Mouse (Mus musculus) MEL (cell line): ENCODE measurements around the gene Flnc.

ENCODE experiments used
- BHLHE40 ChIP-seq: IDR thresholded peaks from 2 replicates; pipeline ENCODE4 v1.6.1; 2012; ENCODE audit warnings: low read depth, mild to moderate bottlenecking, inconsistent platforms, low read length, improper control_type of control experiment, borderline replicate concordance
- CHD2 ChIP-seq: IDR thresholded peaks from 2 replicates; pipeline ENCODE4 v1.6.1; 2011; ENCODE audit warnings: low read length, improper control_type of control experiment
- CTCF ChIP-seq, 3 experiments: IDR thresholded peaks in 2 of 3; conservative IDR thresholded peaks in 1 of 3; 2 replicates each; pipeline ENCODE4 v1.5.1; 2011 to 2012; ENCODE audit warnings: low read length in 3 of 3, low read depth in 2 of 3, mild to moderate bottlenecking in 2 of 3, improper control_type of control experiment in 1 of 3, inconsistent platforms in 1 of 3, mixed read lengths in 1 of 3, moderate library complexity in 1 of 3; ENCODE audit not compliant: control insufficient read depth in 1 of 3, insufficient read depth in 1 of 3, poor library complexity in 1 of 3, severe bottlenecking in 1 of 3
- HCFC1 ChIP-seq: IDR thresholded peaks from 2 replicates; pipeline ENCODE4 v1.6.1; 2012; ENCODE audit warnings: low read depth, mild to moderate bottlenecking, inconsistent platforms, low read length, improper control_type of control experiment, moderate library complexity
- MAFK ChIP-seq: IDR thresholded peaks from 2 replicates; pipeline ENCODE4 v1.6.1; 2011; ENCODE audit warnings: low read depth, mild to moderate bottlenecking, low read length, improper control_type of control experiment, borderline replicate concordance
- MYC ChIP-seq: IDR thresholded peaks from 2 replicates; pipeline ENCODE4 v1.6.1; 2011; ENCODE audit warnings: low read depth, mild to moderate bottlenecking, low read length, improper control_type of control experiment, moderate library complexity
- POLR2A ChIP-seq, 2 experiments: IDR thresholded peaks; 2 replicates each; pipeline ENCODE4 v1.6.1; 2011 to 2012; ENCODE audit warnings: low read length in 2 of 2, mild to moderate bottlenecking in 2 of 2, control low read depth in 1 of 2, improper control_type of control experiment in 1 of 2, low read depth in 1 of 2, moderate library complexity in 1 of 2; ENCODE audit not compliant: control insufficient read depth in 1 of 2, insufficient read depth in 1 of 2, poor library complexity in 1 of 2
- TAL1 ChIP-seq: IDR thresholded peaks from 2 replicates; pipeline ENCODE4 v1.6.1; 2012; ENCODE audit warnings: mild to moderate bottlenecking, inconsistent platforms, low read length, moderate library complexity, mixed read lengths
- ZC3H11A ChIP-seq: IDR thresholded peaks from 2 replicates; pipeline ENCODE4 v1.6.1; 2012; ENCODE audit warnings: low read depth, mild to moderate bottlenecking, inconsistent platforms, low read length, improper control_type of control experiment

DNA sequence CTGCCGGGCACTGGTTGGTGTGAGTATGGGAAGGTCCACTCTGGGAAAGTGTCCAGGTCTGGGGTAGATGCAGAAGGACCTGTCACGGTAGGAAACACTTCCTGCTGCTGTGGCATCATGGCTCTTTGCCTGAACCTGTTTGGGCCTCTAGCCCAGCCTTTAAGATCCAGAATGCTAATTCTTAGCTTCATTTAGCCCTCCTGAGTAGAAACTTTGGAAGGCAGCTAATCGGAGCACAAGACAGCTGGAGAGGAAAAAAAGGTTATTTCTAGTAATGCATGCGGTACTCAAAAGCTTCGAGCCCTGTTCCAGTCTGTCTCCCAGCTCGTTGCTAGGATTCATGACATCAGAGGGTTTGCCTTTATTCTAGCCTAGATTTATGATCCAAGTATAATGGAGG is 26.6 kb upstream of the Flnc start:
- TF ChIP-seq CHD2 (no peak), CTCF (IDR thresholded peaks at IDR 0.05 in 2 of 3, conservative IDR thresholded peaks at IDR 0.05 in 1 of 3; ENCODE audit: control insufficient read depth in 1 of 3, insufficient read depth in 1 of 3, low read depth in 2 of 3, low read length in 3 of 3, poor library complexity in 1 of 3, severe bottlenecking in 1 of 3) (no peak), TAL1 (no peak), POLR2A (IDR thresholded peaks at IDR 0.05; ENCODE audit: control insufficient read depth in 1 of 2, insufficient read depth in 1 of 2, low read depth in 1 of 2, low read length in 2 of 2, poor library complexity in 1 of 2) (no peak), HCFC1 (no peak), ZC3H11A (no peak), BHLHE40 (no peak), MYC (no peak), MAFK (no peak)
